Mouse (Mus musculus): Measurements from ENCODE around the gene Amigo3. TPM values are rescaled to one million over a fixed set of nuclear protein-coding genes. Genes with fewer than 3 reads are reported as not detected.
"Not testable (repeated sequence)": the region's sequence is repeated elsewhere in the genome, so short reads cannot be mapped to it uniquely, and the experiment has no call there.

The Amigo3 gene
- polyA plus RNA-seq (2012; ENCODE audit: insufficient read depth, insufficient read length, missing spikeins): 0.79 and 1.0 TPM in 2 replicates

- TF ChIP-seq POLR2A (IDR thresholded peaks at IDR 0.05; ENCODE audit: borderline replicate concordance, low read depth, low read length): no peak
- peak; percentile 62 for TF ChIP-seq CTCF (IDR thresholded peaks at IDR 0.05; ENCODE audit: low read depth, low read length)
- no peak within 1 kb of the TSS for H3K27ac ChIP-seq (ENCODE audit: insufficient read depth, low read depth, low read length)
- peaks cover 27% of the 10 kb centered on the region for H3K4me1 ChIP-seq (ENCODE audit: control insufficient read depth, insufficient read depth, low read length)
- no peak within 1 kb of the TSS for H3K4me3 ChIP-seq (ENCODE audit: insufficient read depth, low read length)
Measured at GRCm38 (mm10) chr9:108052885-108053664, at the start of gene Amigo3. Amigo3 (plus strand) TSS chr9:108053159.

- peak overlapping the region; percentile 85 for H3K4me3 ChIP-seq (ENCODE audit: insufficient read depth, low read length)
- TF ChIP-seq POLR2A (IDR thresholded peaks at IDR 0.05; ENCODE audit: borderline replicate concordance, low read depth, low read length) (no peak), CTCF (IDR thresholded peaks at IDR 0.05; ENCODE audit: low read depth, low read length) (no peak)
- no peak overlapping the region for H3K27ac ChIP-seq (ENCODE audit: insufficient read depth, low read depth, low read length)
- peaks cover 23% of the 10 kb centered on the region for H3K4me1 ChIP-seq (ENCODE audit: control insufficient read depth, insufficient read depth, low read length)
Measured at GRCm38 (mm10) chr9:108003531-108003890, 49.4 kb upstream of the Amigo3 start.

- Histone ChIP-seq H3K4me3 (ENCODE audit: insufficient read depth, low read length) (no peak overlapping the region), H3K4me1 (ENCODE audit: control insufficient read depth, insufficient read depth, low read length) (peaks cover 34% of the 10 kb centered on the region), H3K27ac (ENCODE audit: insufficient read depth, low read depth, low read length) (no peak overlapping the region)
- TF ChIP-seq CTCF (IDR thresholded peaks at IDR 0.05; ENCODE audit: low read depth, low read length): no peak
Measured at GRCm38 (mm10) chr9:108008041-108008440, 44.9 kb upstream of the Amigo3 start.

- Histone ChIP-seq H3K4me3 (ENCODE audit: insufficient read depth, low read length) (no peak overlapping the region), H3K27ac (ENCODE audit: insufficient read depth, low read depth, low read length) (no peak overlapping the region), H3K4me1 (ENCODE audit: control insufficient read depth, insufficient read depth, low read length) (peaks cover 22% of the 10 kb centered on the region)
- TF ChIP-seq CTCF (IDR thresholded peaks at IDR 0.05; ENCODE audit: low read depth, low read length) (no peak), POLR2A (IDR thresholded peaks at IDR 0.05; ENCODE audit: borderline replicate concordance, low read depth, low read length) (no peak)
Measured at GRCm38 (mm10) chr9:108010385-108010784, 42.6 kb upstream of the Amigo3 start.

- not testable (repeated sequence) for H3K4me3 ChIP-seq (ENCODE audit: insufficient read depth, low read length); H3K27ac ChIP-seq (ENCODE audit: insufficient read depth, low read depth, low read length)
- H3K4me1 ChIP-seq (ENCODE audit: control insufficient read depth, insufficient read depth, low read length): peaks cover 11% of the 10 kb centered on the region
Measured at GRCm38 (mm10) chr9:108013577-108013976, 39.4 kb upstream of the Amigo3 start.

GRCm38 (mm10) chr9:108017127-108017526 lies 35.8 kb upstream of the Amigo3 start:
- Histone ChIP-seq H3K27ac (ENCODE audit: insufficient read depth, low read depth, low read length) (no peak overlapping the region), H3K4me1 (ENCODE audit: control insufficient read depth, insufficient read depth, low read length) (0 out of 2 replicates have a peak, but pooled peaks cover 5% of the 10 kb centered on the region), H3K4me3 (ENCODE audit: insufficient read depth, low read length) (no peak overlapping the region)
- TF ChIP-seq CTCF (IDR thresholded peaks at IDR 0.05; ENCODE audit: low read depth, low read length) (no peak), POLR2A (IDR thresholded peaks at IDR 0.05; ENCODE audit: borderline replicate concordance, low read depth, low read length) (no peak)

- Histone ChIP-seq H3K4me3 (ENCODE audit: insufficient read depth, low read length) (no peak overlapping the region), H3K4me1 (ENCODE audit: control insufficient read depth, insufficient read depth, low read length) (0 out of 2 replicates have a peak, but pooled peaks cover 5% of the 10 kb centered on the region), H3K27ac (ENCODE audit: insufficient read depth, low read depth, low read length) (no peak overlapping the region)
- no peak for TF ChIP-seq POLR2A (IDR thresholded peaks at IDR 0.05; ENCODE audit: borderline replicate concordance, low read depth, low read length)
- no peak for TF ChIP-seq CTCF (IDR thresholded peaks at IDR 0.05; ENCODE audit: low read depth, low read length)
Measured at GRCm38 (mm10) chr9:108020741-108021140, 32.2 kb upstream of the Amigo3 start.

- no peak overlapping the region for H3K4me3 ChIP-seq (ENCODE audit: insufficient read depth, low read length)
- TF ChIP-seq POLR2A (IDR thresholded peaks at IDR 0.05; ENCODE audit: borderline replicate concordance, low read depth, low read length) (no peak), CTCF (IDR thresholded peaks at IDR 0.05; ENCODE audit: low read depth, low read length) (no peak)
- H3K27ac ChIP-seq (ENCODE audit: insufficient read depth, low read depth, low read length): no peak overlapping the region
- H3K4me1 ChIP-seq (ENCODE audit: control insufficient read depth, insufficient read depth, low read length): 0 out of 2 replicates have a peak, but pooled peaks cover 5% of the 10 kb centered on the region
Measured at GRCm38 (mm10) chr9:108023216-108023615, 29.7 kb upstream of the Amigo3 start.

- TF ChIP-seq CTCF (IDR thresholded peaks at IDR 0.05; ENCODE audit: low read depth, low read length) (no peak), POLR2A (IDR thresholded peaks at IDR 0.05; ENCODE audit: borderline replicate concordance, low read depth, low read length) (no peak)
- Histone ChIP-seq H3K4me3 (ENCODE audit: insufficient read depth, low read length) (no peak overlapping the region), H3K27ac (ENCODE audit: insufficient read depth, low read depth, low read length) (no peak overlapping the region), H3K4me1 (ENCODE audit: control insufficient read depth, insufficient read depth, low read length) (no peaks in the 10 kb centered on the region)
Measured at GRCm38 (mm10) chr9:108026584-108026983, 26.4 kb upstream of the Amigo3 start.

- no peak overlapping the region for H3K4me3 ChIP-seq (ENCODE audit: insufficient read depth, low read length)
- no peaks in the 10 kb centered on the region for H3K4me1 ChIP-seq (ENCODE audit: control insufficient read depth, insufficient read depth, low read length)
- TF ChIP-seq POLR2A (IDR thresholded peaks at IDR 0.05; ENCODE audit: borderline replicate concordance, low read depth, low read length) (no peak), CTCF (IDR thresholded peaks at IDR 0.05; ENCODE audit: low read depth, low read length) (no peak)
- no peak overlapping the region for H3K27ac ChIP-seq (ENCODE audit: insufficient read depth, low read depth, low read length)
Measured at GRCm38 (mm10) chr9:108027867-108028266, 25.1 kb upstream of the Amigo3 start.

Measured in bone marrow macrophage, adult 2 months (primary cell).